Mouse (Mus musculus): Measurements from ENCODE around the gene Mast4. TPM values are rescaled to one million over a fixed set of nuclear protein-coding genes. Genes with fewer than 3 reads are reported as not detected.

The Mast4 gene
- total and polyA plus RNA-seq, 3 experiments = 37.1 to 88.8 (median 66.8) TPM

DNA sequence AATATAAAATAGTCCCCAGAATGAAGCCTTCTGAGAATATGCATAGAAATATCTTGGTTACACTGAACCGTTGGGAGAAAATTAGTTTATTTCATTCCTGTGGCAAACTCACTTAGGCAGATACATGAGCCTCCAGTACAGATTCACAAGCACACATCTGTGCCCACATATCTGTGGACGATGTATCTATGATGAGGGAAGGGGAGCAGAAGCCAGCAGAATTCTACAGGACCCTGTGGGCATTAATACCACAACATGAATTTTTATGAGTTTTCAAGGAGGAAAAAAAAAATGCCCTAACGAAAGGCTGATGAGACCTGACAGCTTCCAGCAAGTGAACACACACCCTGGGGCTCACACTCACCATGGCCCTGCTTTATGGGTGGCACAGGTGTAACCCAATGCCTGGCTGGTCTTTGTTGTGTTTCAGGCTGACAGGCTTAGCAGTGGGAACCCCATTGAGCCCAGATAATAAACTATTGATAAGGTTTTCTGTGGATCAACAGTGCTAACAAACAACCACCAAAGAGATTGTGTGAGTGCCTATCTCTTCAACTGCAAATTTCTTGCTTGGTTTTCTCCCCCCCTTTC lies 17.4 kb downstream of the Mast4 start:
- no peak for DNase-seq

DNA sequence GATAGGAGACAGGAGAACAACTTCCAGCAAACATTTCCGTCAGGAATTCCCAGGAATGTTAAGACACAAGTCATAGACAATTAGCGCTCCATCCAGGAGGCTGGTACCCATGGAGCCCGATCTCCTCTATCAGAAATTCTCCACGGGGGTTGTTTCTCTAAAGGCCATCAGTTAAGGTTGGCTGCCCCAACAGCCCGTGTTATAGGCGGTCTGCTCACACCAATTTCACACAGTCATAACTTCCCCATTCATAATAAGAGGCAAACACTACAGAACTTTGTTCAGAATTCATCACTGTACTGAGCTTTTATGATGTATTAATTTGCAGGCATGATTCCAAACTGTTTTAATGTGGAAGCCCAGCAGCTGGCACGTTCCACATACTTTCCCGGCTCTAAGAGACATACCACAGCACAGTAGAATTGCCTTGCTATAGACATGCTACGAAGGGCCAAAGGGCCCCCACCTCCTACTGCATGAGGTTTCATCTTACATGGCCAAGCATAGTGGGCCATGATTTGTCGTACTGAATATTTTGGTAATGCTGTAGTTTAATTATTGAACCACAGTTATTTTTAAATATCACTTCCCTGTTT lies 19.1 kb downstream of the Mast4 start:
- DNase-seq = no peak

DNA sequence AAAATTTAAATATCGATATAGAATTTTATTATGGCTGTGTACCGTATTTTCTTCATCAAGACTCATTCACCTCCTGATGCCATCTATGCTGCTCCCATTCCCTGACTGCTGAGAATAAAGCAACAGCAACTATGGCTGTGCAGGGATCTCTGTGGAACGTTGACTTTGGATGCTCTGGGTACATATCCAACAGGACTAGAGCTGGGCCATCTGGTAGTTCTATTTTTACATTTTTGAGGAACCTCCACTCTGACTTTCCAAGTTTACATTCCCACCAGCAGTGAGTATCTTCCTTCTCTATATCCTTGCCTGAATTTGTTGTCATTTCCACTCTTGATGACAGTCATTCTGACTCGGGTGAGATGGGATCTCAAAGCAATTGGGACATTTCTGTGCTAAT lies 26.0 kb downstream of the Mast4 start:
- DNase-seq = no peak

DNA sequence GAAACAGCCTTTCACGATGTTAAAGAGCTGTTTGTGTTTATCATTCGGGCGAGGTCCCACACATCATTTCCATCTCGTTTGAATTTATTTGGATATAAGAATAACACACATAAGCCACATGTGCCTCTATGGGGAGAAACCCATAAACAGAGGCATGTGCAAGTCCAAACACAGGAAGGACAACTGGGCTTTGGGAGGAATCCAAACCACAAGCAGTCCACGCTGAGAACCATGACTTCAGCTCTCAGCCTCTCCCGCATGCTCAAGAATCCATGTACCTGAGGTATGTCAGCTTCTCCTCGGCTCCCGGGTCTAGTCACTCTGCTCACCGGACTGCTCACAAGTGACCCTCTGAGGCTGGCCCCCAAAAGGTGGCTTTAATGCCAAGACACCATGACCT lies 30.5 kb downstream of the Mast4 start:
- DNase-seq = no peak

DNA sequence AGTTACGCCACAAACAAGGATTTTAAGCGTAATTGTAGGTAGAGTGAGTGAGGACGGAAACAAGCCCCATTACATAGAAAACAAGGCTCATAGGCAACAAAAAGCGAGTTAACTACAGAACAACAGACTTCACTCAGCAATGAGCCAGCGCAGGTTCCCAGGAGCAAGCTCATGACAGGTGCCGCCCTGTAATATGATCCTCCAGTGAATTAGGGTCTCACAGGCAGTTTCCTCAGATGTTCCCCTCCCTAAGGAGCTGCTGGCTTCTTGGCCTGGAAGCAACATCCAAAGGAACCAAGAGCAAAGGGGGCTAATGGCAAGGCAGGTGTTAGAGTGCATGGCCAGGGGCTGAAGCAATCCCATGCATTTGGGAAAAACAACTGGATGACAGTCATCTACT lies 31.8 kb downstream of the Mast4 start:
- no peak for DNase-seq

DNA sequence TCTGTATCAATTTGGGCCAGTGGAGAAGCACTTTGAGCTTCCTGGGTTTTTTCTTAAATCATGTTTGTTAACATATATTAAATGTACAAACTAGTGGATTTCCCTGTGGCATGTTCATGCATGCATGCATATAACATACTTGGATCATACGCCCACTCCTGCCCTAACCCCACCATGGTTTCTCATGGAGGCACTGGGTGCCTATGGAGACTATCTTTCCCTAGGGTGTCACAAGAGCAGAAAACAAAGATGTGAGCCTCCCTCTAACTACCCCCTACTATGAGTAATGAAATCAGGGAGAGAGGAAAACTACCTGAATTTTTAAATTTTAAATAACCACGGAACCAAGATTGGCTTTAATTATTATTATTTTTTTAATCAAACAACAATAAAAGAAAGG lies 32.2 kb downstream of the Mast4 start:
- DNase-seq = no peak

DNA sequence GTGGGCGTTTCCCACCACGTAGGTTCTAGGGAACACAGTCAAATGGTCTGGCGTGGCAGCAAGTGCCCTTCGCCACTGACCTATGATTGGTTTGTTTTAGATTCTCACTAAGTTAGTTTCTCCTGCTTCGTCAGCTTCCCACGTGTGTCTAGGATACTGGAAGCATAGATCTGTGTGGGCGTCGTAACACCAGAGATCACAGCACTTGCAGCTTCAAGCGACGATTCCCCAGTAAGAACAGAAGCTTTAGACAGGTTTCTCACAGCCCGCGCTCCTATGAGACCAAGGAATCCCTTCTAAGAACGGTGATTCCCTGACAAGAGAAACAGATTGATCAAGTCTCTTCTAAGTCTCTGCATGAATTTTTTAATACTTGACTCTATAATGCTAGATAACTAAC lies 39.9 kb downstream of the Mast4 start:
- DNase-seq = no peak

DNA sequence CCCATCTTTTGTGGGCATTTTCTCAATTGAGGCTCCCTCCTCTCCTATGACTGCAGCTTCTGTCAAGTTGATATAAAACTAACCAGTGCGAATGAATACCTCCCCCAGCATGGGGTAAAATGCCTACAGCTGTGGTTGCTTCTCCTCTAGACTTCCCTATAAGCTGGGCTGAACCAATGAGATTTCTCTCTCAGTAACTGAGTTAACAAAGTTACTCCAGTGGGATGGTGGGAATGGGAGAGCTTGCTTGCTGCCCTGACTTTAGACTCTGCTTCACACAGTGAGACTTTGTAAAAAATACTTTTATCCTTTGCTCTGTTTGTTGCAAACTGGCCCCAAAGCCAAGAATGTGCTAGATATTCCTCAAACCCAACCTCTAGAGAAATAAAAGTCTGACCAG lies 41.2 kb downstream of the Mast4 start:
- no peak for DNase-seq

DNA sequence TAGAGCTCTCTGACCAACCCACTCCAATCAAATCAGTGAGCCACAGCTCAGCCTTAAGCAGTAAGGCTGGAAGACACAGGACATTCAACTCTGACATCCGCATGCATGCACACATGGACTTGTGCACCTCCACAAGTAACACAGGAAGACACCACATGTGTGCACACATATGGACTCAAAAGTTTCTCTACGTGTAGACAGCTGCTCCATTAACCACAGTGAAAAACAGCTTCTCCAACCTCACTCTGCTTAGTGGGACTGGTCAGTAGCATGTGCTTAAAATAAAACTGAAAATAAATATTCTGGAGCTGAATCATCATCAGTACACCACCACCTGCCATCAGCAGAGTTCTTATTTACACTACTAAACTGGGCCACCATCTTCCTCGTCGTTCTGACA lies 43.2 kb downstream of the Mast4 start:
- DNase-seq = no peak

DNA sequence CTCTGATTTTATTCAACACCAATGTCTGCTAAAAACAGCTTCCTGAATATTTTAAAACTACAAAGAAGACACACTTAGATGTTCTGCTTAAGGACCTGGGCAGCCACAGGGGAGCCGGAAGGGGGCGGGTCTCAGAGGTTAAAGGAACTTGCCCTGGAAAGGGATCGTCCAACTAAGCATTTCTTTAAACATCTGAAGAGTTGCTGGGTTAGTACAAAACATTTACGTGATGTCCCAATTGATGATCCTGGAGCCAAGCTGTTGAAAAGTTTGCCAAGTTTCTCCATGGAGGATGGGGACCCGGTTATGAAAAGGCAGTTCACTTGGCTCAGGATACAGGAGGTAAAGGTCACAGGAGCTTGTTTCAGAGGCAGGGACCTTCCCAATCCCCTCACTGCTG lies 48.5 kb downstream of the Mast4 start:
- peak; percentile 20 for DNase-seq

DNA sequence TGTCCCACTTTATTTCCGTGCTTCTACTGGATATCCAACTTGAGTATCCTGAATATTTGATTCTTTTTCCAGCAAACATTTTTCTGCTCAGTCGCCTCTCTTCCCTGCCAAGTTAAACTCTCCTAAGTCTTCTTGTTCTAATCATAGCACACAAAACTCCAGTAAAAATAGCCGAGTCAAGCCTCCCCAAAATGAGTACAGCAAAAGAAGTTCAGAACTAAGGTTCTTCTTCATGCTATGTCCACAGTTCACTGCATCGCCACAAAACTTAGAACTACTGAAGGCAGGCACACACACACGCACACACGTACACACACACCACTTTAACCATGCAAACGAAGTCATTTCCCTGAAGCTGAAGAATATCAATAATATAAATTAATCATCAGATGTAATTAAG lies 49.3 kb downstream of the Mast4 start:
- DNase-seq = no peak

DNA sequence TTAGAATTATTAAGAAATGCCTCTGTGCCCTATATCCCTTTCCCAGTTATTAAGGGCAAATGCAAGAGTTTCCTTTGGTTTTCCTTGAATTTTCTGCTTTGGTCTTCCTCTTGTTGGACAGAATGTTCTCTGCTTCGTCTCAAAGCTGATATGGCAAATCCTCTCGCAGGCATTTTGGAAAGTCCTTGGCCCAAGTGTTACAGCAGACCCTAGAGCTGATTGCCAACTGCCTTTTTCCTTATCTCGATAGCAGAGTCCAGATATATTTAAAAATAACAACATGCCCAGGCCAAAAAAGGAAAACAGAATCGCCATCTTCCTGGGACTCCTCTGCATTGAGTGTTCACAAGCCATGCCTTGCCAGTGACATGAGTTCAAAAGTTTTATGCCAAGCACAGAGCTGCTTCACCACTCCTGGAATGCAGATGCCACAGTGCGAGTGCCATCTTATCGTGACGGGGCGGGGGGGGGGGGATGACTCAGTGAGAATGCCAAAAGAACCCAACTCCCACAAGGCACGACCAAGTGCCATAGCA lies 63.4 kb downstream of the Mast4 start:
- DNase-seq = peak; percentile 36

DNA sequence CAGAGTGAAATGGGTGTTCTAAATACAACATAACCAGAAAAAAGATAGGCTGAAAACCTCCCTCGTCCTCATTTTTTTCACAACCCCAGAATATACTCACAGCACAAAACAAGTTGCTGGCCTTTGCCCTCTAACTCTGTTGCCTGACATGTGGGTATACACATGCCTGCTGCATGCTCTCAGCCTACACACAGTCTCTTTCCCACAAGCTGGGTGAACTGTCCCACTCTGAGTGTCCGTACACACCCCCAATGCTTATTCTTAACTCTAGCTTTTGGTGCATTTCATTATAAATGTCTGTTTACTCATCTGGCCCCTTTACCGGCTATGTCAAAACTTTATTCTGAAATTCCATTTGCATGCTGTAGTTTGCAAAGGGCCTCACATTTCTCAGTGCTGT lies 71.6 kb downstream of the Mast4 start:
- no peak for DNase-seq

DNA sequence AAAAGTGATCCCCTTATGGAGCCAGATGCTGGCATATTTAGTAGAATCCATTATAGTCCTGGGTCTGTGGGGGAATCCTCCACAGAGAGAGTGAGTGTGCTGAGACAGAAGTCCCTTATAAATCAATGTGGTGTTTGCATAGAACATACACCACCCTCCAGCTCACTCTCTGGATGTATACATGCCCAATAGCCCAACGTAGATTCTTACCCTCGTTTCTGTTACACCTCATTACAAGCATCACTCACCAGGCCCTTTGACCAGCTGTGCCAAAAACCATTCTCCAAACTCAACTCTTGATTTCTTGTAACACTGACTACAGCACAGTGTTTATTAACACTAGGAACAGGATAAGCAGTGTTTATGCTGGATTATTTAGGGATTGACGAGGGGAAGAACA lies 72.2 kb downstream of the Mast4 start:
- DNase-seq = no peak

DNA sequence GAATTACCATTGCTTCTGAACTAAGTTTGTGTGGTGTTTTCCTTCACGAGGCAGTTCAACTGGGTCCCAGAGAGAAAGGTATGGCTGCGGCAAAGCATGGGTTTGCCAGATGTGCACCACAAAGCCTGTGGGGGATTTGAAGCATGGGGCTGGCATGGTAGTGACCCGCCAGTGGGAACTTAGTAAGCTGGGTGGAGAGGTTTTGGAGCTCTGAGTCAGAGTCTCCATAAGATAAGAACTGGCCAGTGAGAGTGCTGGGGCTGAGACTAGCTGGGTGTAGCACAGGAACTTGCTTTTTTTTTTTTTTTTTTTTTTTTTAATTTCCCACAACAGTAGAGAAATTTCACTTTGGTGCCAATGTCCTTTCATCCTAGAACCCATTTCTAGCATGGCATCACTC lies 73.9 kb downstream of the Mast4 start:
- DNase-seq = peak; percentile 48

DNA sequence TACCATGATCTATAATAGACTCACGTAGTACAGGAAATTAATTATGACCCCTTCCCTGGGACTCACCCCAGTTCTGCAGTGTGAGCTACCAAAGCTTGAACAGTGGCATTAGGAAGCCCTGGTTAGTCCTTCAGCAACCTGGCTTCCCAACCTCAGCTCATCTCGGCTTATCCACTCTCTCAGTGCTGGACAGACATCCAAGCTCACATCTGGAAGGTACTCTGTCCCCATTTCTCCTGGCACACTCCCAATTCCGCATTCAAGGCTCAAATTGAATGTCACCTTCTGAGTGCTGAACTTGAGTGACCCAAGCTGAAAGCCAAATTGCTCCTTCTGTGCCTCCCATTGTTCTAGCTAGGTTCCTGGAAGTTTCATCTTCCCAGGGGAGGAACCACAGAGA lies 76.2 kb downstream of the Mast4 start:
- no peak for DNase-seq

DNA sequence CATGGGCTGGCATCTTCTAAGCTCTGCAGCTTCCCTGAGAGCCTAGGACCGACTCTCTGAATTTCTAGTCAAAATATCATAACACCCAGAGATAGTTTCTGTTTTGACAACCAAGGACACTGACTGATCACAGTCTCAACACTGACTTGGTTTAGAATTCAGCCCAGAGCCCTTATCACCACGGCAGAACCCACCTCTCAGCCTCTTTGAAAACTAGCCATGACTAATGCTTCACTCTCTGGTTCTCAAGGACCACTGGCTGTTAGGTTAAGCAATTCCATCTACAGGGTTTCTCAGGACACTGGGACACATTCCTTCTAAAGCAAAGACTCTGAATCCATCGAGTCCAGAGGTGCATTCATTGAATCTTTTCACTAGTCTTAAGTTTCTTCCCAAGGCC lies 79.4 kb downstream of the Mast4 start:
- peak; percentile 65 for DNase-seq

DNA sequence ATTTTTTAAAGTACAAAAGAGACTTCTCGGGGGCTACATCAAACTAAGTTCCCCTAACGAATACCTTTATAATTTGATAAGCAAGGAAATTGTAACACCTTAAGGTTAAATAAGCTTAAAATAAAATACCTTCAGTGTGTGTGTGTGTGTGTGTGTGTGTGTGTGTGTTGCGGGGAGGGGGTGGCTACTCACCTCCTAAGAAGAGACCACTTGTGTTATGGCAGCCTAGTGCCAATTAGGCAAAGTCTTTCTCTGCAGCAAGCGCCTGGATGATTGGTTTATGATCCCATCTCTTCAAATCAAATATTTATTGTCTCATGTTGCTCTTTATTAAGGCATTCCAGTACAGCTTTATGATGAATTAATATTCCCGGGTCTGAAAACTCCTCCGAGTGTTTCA lies 81.2 kb downstream of the Mast4 start:
- no peak for DNase-seq

DNA sequence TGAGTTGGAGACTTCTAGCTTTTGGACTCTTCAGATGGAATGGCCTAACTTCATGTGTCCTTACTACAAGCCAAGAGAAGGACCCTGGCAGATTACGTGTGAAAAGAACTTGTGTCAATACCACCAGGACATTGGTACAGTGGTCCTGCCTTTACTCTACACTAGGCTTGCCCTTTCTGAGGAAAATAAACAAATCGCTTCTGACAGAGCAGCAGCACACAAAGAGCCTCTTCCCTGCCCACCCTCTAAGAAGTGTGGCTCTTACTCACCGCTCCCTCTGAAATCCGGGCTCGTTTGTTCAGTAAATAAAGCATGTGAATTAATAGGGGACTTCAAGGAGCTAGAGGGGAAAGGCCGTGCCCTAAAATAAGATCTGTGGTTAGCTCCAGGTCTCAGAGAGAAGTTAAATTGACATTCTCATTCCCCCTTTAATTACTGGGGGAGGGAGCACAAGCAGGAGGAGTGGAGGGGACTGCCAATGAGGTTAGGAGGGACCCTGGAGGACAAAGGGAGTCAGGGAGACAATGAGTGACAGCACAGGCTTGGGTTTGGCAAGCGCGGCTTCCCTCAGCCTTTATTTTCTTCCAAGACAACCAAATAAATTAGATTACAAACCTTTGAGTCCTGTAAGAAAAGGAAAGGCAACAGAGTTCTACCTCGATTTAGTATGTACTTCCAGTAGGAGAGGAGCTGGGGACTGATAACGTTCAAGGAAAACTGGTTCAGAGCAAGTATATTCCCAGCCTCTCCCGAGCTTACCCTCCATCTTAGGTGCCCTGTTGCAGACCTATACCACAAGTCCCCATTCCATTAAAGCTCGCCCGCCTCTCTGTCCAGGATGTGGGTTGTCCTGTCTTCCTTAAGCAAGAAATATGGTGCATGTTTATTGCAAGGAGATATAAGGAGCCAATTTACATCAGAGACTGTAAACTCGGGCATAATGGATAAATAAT lies 85.9 kb downstream of the Mast4 start:
- no peak for DNase-seq

DNA sequence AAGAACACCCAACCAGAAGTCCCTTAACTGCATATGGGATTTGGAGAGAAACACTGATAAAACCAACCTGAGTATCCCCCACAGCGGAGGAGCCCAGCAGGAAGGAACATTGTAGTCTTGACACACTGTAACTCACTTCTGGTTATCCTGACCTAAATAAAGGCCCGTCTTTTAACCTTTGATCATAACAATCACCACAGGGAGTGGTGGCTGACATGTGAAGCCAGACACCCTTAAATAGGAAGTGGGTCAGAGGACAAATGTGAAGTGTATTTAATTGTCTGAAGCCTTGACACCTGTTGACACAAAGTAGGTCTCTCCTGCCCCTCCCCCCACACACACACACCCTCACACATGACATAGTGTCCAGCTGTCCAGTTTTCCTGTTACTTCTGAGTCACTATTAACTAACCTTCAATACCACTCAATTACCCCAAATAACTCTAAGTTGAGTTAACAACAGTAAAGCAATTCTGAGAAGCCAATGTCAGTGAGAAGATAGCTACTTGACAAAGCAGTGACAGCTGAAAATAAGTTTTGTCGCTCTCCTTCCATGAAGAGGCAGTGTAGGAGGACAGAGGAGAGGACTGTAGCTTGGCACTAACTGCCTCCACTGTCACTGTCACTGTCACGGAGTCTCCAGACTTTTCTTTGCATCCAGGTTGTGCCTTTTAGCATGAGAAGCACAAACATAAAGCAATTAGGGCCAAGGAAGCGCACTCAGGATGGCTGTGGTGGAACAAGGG lies 87.2 kb downstream of the Mast4 start:
- no peak for DNase-seq

DNA sequence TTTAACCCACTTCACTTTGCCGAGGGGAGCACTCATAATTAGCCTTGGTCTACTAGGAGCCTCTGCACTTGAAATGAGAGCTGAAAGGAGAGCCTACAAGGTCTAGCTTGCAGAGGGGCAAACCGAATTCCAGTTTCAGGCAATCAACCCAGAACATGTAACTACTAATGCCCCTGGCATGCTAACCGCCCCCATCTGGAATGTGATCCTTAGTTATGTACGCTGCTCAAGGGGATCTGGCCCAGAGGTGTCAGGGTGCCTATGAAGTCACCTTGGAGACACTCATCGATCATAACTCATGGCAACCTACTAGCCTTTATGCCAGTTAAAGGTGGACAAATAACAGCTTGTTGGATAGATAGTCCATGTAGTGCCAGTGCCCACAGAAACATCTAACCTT lies 88.9 kb downstream of the Mast4 start:
- no peak for DNase-seq

DNA sequence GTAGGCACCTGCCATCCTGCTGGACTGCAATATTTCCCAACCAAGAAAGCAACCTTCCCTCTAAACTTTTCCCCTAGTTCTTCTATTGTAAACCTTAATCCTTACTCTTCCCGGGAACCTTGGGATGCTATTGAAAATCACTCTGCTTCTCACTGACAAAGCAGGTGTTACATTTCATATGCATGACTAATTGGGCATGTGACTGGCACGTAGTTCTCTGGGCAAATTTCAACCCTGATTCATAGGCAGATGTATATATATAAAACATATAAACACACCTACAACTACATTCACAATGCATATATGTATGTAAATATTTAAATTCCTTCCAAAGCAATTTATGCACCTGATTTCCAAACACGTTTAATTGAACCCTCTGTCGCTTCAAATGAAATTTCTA lies 90.2 kb downstream of the Mast4 start:
- no peak for DNase-seq

All from adrenal gland, adult 2 months (tissue).